Mouse (Mus musculus) midbrain, embryonic 15.5 days (tissue): Measurements from ENCODE around the gene Commd7. TPM values are rescaled to one million over a fixed set of nuclear protein-coding genes. Genes with fewer than 3 reads are reported as not detected.

Experiments
- ATAC-seq: fragments of 200-750 bp; cut with Nextera tagmentation; replicated peaks from 2 replicates; pipeline ENCODE4 v1.8.0; 2017; ENCODE audit warnings: moderate TSS enrichment
- H3K27ac ChIP-seq: fragments of 300-500 bp; sonication (generic); 2 replicates; pipeline ENCODE4 v1.5.1; 2015; ENCODE audit warnings: mild to moderate bottlenecking, inconsistent platforms
- H3K27me3 ChIP-seq: fragments of 300-500 bp; sonication (generic); replicated peaks from 2 replicates; pipeline ENCODE4 v1.6.1; 2015; ENCODE audit warnings: inconsistent platforms
- H3K36me3 ChIP-seq: fragments of 300-500 bp; sonication (generic); replicated peaks from 2 replicates; pipeline ENCODE4 v1.6.1; 2015; ENCODE audit warnings: inconsistent platforms
- H3K4me1 ChIP-seq: fragments of 300-500 bp; sonication (generic); 2 replicates; pipeline ENCODE4 v1.6.1; 2015; ENCODE audit warnings: inconsistent platforms
- H3K4me2 ChIP-seq: fragments of 300-500 bp; sonication (generic); 2 replicates; pipeline ENCODE4 v1.6.1; 2015; ENCODE audit warnings: inconsistent platforms, mild to moderate bottlenecking, moderate library complexity
- H3K4me3 ChIP-seq: fragments of 300-500 bp; sonication (generic); 2 replicates; pipeline ENCODE4 v1.5.1; 2015; ENCODE audit warnings: mild to moderate bottlenecking, inconsistent platforms
- H3K9ac ChIP-seq: fragments of 300-500 bp; sonication (generic); 2 replicates; pipeline ENCODE4 v1.6.1; 2015; ENCODE audit warnings: mild to moderate bottlenecking, inconsistent platforms
- H3K9me3 ChIP-seq: fragments of 300-500 bp; sonication (generic); 2 replicates; pipeline ENCODE4 v1.6.1; 2016; ENCODE audit warnings: inconsistent platforms
- WGBS: fragments of 180-500 bp; shearing (Covaris S2); methylation state at CpG from one replicate; pipeline ENCODE4 v1.1.7; 2015; ENCODE audit warnings: mixed read lengths; 5-methylcytosine and 5-hydroxymethylcytosine counted together
- polyA plus RNA-seq: library from polyadenylated mRNA; unstranded; fragments of >200 nt; fragmentation: Nextera tagmentation; extraction: Ambion mirVana; gene quantifications from 2 replicates; pipeline ENCODE4 v1.2.1, GENCODE M21; 2015

Commd7 gene
- polyA plus RNA-seq, 1 experiment from 2014 or later: 98.5 TPM

GRCm38 (mm10) chr2:153582876-153583585 is 49.5 kb downstream of the Commd7 start:
- no peak for ATAC-seq
- 63% methylated on average over 15 of the region's 15 CpGs for WGBS

GRCm38 (mm10) chr2:153581416-153581815 is 51.2 kb downstream of the Commd7 start:
- Histone ChIP-seq H3K27ac (no peak overlapping the region), H3K4me1 (peaks cover 7% of the 10 kb centered on the region; the same call in 1 of the 2 replicates), H3K9ac (no peak overlapping the region), H3K27me3 (no peaks in the 10 kb centered on the region; the same call in 1 of the 2 replicates), H3K9me3 (no peaks in the 10 kb centered on the region), H3K4me2 (no peak overlapping the region), H3K36me3 (no peaks in the 10 kb centered on the region), H3K4me3 (no peak overlapping the region)
- no peak for ATAC-seq
- 88% methylated on average over 7 of the region's 7 CpGs for WGBS

More at GRCm38 (mm10) chr2:153582876-153583585, 49.5 kb downstream of the Commd7 start:
- Histone ChIP-seq H3K4me2 (no peak overlapping the region), H3K27me3 (no peaks in the 10 kb centered on the region; the same call in 1 of the 2 replicates), H3K9me3 (no peaks in the 10 kb centered on the region), H3K9ac (no peak overlapping the region), H3K36me3 (no peaks in the 10 kb centered on the region), H3K27ac (no peak overlapping the region), H3K4me3 (no peak overlapping the region), H3K4me1 (peaks cover 6% of the 10 kb centered on the region)

- Histone ChIP-seq H3K4me3 (no peak overlapping the region), H3K27ac (no peak overlapping the region), H3K27me3 (no peaks in the 10 kb centered on the region), H3K36me3 (no peaks in the 10 kb centered on the region), H3K9ac (no peak overlapping the region), H3K4me2 (no peak overlapping the region), H3K9me3 (no peaks in the 10 kb centered on the region), H3K4me1 (peaks cover 5% of the 10 kb centered on the region; the same call in 1 of the 2 replicates)
- WGBS: 49% methylated on average over 4 of the region's 4 CpGs
- ATAC-seq: no peak
Observed at GRCm38 (mm10) chr2:153580458-153580985, 52.1 kb downstream of the Commd7 start.

- ATAC-seq: no peak
- H3K4me1 ChIP-seq: peaks cover 5% of the 10 kb centered on the region; the same call in 1 of the 2 replicates
- H3K27ac ChIP-seq: no peak overlapping the region
- no peak overlapping the region for H3K4me3 ChIP-seq
- no peaks in the 10 kb centered on the region for H3K27me3 ChIP-seq
- no peak overlapping the region for H3K4me2 ChIP-seq
- no peaks in the 10 kb centered on the region for H3K36me3 ChIP-seq
- WGBS: 90% methylated on average over 3 of the region's 3 CpGs
- no peaks in the 10 kb centered on the region for H3K9me3 ChIP-seq
- H3K9ac ChIP-seq: no peak overlapping the region
Observed at GRCm38 (mm10) chr2:153580042-153580441, 52.5 kb downstream of the Commd7 start.

GRCm38 (mm10) chr2:153577122-153577521 is 55.5 kb downstream of the Commd7 start:
- H3K9ac ChIP-seq: no peak overlapping the region
- H3K9me3 ChIP-seq: no peaks in the 10 kb centered on the region
- H3K36me3 ChIP-seq: no peaks in the 10 kb centered on the region
- H3K27ac ChIP-seq: no peak overlapping the region
- WGBS: 44% methylated on average over 4 of the region's 4 CpGs
- H3K4me2 ChIP-seq: no peak overlapping the region
- ATAC-seq: no peak
- no peaks in the 10 kb centered on the region for H3K27me3 ChIP-seq
- H3K4me3 ChIP-seq: no peak overlapping the region
- peaks cover 5% of the 10 kb centered on the region; the same call in 1 of the 2 replicates for H3K4me1 ChIP-seq

GRCm38 (mm10) chr2:153576150-153576549 is 56.4 kb downstream of the Commd7 start:
- no peak overlapping the region for H3K9ac ChIP-seq
- H3K4me2 ChIP-seq: no peak overlapping the region
- 81% methylated on average over 3 of the region's 3 CpGs for WGBS
- H3K9me3 ChIP-seq: no peaks in the 10 kb centered on the region
- H3K36me3 ChIP-seq: no peaks in the 10 kb centered on the region
- ATAC-seq: no peak
- peaks cover 5% of the 10 kb centered on the region; the same call in 1 of the 2 replicates for H3K4me1 ChIP-seq
- H3K27me3 ChIP-seq: no peaks in the 10 kb centered on the region
- H3K4me3 ChIP-seq: no peak overlapping the region
- H3K27ac ChIP-seq: no peak overlapping the region

- Histone ChIP-seq H3K27me3 (no peaks in the 10 kb centered on the region), H3K9me3 (no peaks in the 10 kb centered on the region), H3K4me3 (no peak overlapping the region), H3K4me1 (peaks cover 5% of the 10 kb centered on the region; the same call in 1 of the 2 replicates), H3K27ac (no peak overlapping the region), H3K9ac (no peak overlapping the region), H3K36me3 (no peaks in the 10 kb centered on the region), H3K4me2 (no peak overlapping the region)
- ATAC-seq: no peak
- WGBS: 56% methylated on average over 6 of the region's 6 CpGs
Observed at GRCm38 (mm10) chr2:153575554-153575953, 57.0 kb downstream of the Commd7 start.

GRCm38 (mm10) chr2:153573101-153573500 is 59.5 kb downstream of the Commd7 start:
- H3K9me3 ChIP-seq: no peaks in the 10 kb centered on the region
- H3K36me3 ChIP-seq: no peaks in the 10 kb centered on the region
- H3K27ac ChIP-seq: no peak overlapping the region
- 86% methylated on average over 9 of the region's 9 CpGs for WGBS
- peaks cover 5% of the 10 kb centered on the region; the same call in 1 of the 2 replicates for H3K4me1 ChIP-seq
- no peak overlapping the region for H3K9ac ChIP-seq
- ATAC-seq: no peak
- no peak overlapping the region for H3K4me2 ChIP-seq
- H3K4me3 ChIP-seq: no peak overlapping the region
- no peaks in the 10 kb centered on the region for H3K27me3 ChIP-seq

GRCm38 (mm10) chr2:153568541-153568940 is 64.0 kb downstream of the Commd7 start:
- no peak for ATAC-seq
- H3K36me3 ChIP-seq: no peaks in the 10 kb centered on the region
- H3K27me3 ChIP-seq: no peaks in the 10 kb centered on the region
- no peaks in the 10 kb centered on the region for H3K4me1 ChIP-seq
- H3K9me3 ChIP-seq: no peaks in the 10 kb centered on the region
- H3K27ac ChIP-seq: no peak overlapping the region
- no peak overlapping the region for H3K4me2 ChIP-seq
- H3K4me3 ChIP-seq: no peak overlapping the region
- WGBS: 92% methylated on average over 6 of the region's 6 CpGs
- no peak overlapping the region for H3K9ac ChIP-seq

GRCm38 (mm10) chr2:153568013-153568412 is 64.6 kb downstream of the Commd7 start:
- Histone ChIP-seq H3K9ac (no peak overlapping the region), H3K9me3 (no peaks in the 10 kb centered on the region), H3K27ac (no peak overlapping the region), H3K4me2 (no peak overlapping the region), H3K36me3 (no peaks in the 10 kb centered on the region), H3K27me3 (no peaks in the 10 kb centered on the region), H3K4me1 (no peaks in the 10 kb centered on the region), H3K4me3 (no peak overlapping the region)
- no peak for ATAC-seq
- WGBS: 86% methylated on average over 4 of the region's 4 CpGs
